Mouse (Mus musculus) ZHBTc4 (cell line): ENCODE measurements at regions not wholly inside any gene's neighbourhood (a gene's known extent, or its start where the extent isn't known, plus 50 kb on each side); places are given as distances from the start of the nearest gene placed in this dataset.

Experiments
- DNase-seq: peaks from one replicate; pipeline ENCODE4 v3.0.0-alpha.2; 2011; ENCODE audit warnings: low read depth, low spot score

DNA sequence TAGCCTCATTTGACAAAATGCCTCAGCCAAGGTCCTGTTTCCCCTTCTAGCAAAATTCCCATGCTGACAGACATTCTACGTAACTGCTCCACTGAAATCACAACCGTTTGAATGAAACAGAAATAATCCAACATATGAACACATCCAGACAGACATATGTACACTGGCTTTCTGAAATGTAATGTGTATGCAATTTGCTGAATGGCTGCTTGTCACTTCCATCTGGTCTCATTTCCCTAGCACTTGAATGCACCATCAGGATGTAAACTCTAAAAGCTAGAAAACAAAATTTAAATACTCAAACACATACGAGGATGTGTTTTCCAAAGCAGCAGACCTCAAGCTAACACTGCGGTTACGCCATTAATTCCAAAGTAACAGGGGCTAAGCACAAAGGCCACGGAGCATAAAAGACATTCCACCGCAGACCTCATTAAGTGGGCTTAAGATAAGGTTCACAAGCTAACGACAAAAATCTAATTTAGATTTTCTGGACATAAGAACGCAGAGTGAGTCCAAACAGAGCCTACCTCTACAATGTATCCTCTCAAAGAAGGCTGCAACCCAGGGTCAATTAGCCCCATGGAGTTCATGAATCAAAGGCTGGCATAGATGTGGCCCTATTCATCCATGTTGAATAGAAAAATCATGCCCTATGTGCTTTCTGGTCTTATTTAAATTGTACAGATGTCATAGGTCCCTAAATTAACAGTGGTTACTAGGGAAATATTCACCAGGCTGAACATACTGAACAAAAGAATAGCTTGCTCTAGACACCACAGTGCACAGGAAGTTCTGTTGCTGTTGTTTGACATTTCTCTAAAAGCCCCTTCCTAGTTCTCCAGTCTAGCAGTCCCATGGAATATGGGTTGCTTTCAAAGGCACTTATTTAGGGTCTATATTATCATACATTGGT is 630.5 kb downstream of the Nedd1 start:
- DNase-seq = no peak

GRCm38 (mm10) chr10:92082111-92082510 is 640.1 kb downstream of the Nedd1 start:
- DNase-seq = no peak

DNA sequence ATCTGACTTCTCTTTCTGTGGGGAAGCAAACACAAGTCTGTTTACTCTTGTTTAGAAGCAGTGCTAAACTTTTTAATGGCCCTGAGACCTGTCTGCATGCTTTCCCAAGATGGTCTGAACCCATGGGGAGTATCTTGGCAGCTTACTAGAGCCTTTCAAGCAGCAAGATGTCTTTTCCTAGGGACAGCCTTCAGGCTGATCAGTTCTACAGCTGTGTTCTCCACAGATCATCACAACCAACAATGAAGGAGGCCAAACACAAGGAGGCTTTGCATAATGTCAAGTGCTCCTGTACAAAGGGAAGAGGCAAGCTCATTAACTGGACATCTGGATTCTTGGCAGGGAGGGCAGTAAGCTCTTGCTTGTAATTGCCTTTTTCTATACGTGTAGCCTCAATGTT is 641.0 kb downstream of the Nedd1 start:
- DNase-seq = no peak

DNA sequence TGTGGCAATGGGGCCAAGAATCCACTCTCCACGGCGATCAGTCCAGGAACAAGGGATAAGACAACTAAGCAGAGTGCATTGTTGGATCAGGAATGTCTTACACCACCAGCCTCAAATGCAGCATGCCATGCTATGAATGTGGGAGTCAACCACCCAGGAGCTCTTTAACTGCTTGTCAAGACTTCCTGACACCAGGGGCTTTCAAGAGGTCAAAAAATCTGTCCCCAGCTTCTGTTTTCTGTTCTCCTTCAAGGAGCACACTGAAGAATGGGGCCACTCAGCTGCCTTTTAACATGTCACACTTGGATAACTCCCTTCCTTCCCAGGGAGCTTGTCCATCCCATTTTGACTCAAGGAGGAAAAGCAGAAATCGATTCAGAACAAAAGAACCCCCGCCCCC is 642.8 kb downstream of the Nedd1 start:
- no peak for DNase-seq

GRCm38 (mm10) chr10:92077291-92077690 is 644.9 kb downstream of the Nedd1 start:
- no peak for DNase-seq

- DNase-seq = no peak
Observed at GRCm38 (mm10) chr10:92076754-92077153, 645.5 kb downstream of the Nedd1 start.

DNA sequence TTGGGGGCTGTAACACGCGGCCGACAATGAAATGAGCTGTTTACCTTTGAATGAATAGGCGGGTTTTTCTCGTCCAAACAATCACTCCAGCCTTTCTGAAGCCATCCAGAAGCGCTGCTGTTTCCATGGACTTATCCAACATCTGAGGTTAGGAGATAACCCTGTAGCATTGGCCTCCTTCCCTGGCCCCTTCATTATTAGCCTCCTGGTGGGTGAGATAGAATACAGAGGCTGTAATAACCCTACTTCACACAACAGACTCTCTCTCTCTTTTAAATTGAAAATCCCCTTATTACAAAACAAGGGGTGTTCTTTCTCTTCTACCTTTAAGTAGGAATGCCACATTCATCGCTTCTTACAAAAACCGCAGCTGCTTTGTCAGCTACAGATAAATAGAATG is 646.8 kb downstream of the Nedd1 start:
- no peak for DNase-seq

GRCm38 (mm10) chr10:92074698-92075394 is 647.4 kb downstream of the Nedd1 start:
- DNase-seq = no peak

- DNase-seq = no peak
Observed at GRCm38 (mm10) chr10:92073873-92074390, 648.3 kb downstream of the Nedd1 start.

GRCm38 (mm10) chr10:92044783-92045182 is 677.4 kb downstream of the Nedd1 start:
- no peak for DNase-seq

- no peak for DNase-seq
Observed at GRCm38 (mm10) chr10:92036176-92036575, 686.0 kb downstream of the Nedd1 start.

GRCm38 (mm10) chr10:92030221-92030620 is 692.0 kb downstream of the Nedd1 start:
- DNase-seq = no peak

- DNase-seq = no peak
Observed at GRCm38 (mm10) chr10:92024203-92024602, 698.0 kb downstream of the Nedd1 start.

DNA sequence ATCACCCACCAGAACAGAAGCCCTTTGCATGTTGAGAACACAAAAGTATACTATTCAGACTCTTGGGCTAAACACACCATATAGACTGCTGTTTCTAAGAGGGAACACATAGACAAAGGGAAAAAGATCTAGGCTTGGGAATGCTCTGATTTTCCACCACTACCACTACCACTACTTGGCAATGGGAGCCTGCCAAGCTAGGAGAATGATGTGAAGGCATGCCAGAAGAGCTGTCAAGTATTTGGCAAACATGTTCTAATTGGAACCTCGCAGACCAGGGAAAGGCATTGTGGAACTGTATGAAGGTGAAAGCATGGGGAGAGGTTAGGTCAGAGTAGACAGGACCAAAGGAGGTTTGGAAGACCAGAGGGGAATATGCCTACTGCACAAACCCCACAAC is 701.2 kb downstream of the Nedd1 start:
- DNase-seq = no peak

DNA sequence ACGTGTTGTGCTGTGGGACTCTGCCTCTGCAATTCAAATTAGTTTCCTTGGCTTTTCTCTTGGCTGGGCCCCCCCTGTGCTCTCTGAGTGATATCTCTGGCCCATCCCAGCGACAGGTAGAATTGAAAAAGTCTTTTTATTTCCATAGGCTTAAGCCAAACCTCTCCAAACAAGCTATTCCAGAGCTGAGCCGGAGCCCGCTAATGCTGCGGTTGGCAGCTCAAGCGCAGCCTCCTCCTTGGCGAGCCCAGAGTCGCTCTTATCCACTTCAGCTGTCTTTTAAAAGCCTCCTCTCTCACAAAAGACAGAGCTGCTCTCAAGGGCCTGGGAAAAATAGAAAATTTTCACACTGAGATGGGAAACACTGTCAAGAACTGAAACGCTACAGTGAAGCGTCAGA is 712.7 kb downstream of the Nedd1 start:
- DNase-seq = no peak

DNA sequence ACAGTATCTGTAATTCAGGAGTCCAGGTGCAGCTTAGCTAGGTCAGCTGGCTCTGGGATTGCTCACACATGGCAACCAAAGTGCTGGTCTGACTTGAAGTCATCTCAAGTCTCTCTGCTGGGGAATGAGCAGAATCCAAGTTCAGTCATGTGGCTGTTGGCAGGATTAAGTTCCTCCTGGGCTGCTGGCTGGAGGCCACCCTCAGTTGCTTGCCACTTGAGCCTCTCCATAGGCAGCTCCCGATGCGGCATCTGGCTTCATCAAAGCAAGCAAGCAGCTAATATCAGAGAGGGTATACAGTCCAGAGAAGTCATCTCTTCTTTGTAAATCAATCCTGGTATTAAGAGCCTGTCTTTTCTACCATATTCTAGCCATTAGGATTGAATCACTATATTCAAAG is 714.3 kb downstream of the Nedd1 start:
- no peak for DNase-seq

DNA sequence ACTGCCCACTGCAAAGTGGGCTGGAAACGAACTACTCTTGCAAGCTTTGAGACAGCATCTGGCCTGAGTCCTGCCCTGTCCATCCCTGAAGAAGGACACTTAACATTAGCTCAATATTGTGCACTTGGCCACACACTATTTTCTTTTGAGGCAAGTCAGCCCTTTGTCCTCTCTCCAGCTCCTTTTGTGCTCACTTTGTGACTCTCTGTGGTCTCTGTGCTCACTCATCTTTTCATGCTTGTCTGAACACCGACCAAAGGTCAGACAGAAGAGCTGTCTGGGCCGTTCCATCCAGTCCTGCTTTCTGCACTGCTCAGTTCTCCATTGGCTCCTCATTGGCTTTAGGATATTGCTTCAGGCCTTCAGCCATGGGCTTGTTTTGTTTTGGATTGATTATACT is 715.8 kb downstream of the Nedd1 start:
- DNase-seq = no peak

- no peak for DNase-seq
Observed at GRCm38 (mm10) chr10:91991040-91991439, 731.2 kb downstream of the Nedd1 start.

GRCm38 (mm10) chr10:91988364-91988763 is 733.9 kb downstream of the Nedd1 start:
- no peak for DNase-seq

GRCm38 (mm10) chr10:91979841-91980240 is 742.4 kb downstream of the Nedd1 start:
- DNase-seq = no peak

DNA sequence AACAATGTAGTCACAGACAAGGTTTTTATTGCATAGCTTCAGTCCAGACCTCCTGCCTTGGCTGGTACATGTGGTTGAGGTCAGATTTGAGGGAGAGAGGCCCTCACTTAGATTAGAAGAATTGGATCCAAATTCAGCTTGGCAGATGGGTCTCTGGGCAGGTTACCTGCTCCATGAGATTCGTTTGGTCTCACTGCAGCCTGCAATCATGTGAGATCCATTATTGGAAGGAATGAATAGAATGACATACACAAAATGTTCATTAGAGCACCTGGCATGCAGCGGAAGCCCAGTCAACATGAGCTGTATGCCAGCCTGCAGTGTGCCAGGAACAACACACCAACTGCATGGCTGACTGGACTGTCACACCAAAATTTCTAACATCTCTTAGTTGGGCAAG is 750.3 kb downstream of the Nedd1 start:
- DNase-seq = no peak

GRCm38 (mm10) chr10:91967570-91968310 is 754.5 kb downstream of the Nedd1 start:
- no peak for DNase-seq
